Mouse (Mus musculus) liver, embryonic 12.5 days (tissue): ENCODE measurements around the gene Prpf6. TPM values are rescaled to one million over a fixed set of nuclear protein-coding genes. Genes with fewer than 3 reads are reported as not detected.

Experiments
- ATAC-seq: fragments of 200-750 bp; cut with Nextera tagmentation; 2 replicates; pipeline ENCODE4 v1.8.0; 2017; ENCODE audit warnings: moderate number of reproducible peaks, mild to moderate bottlenecking, moderate library complexity
- H3K27ac ChIP-seq: fragments of 300-500 bp; sonication (generic); 2 replicates; pipeline ENCODE4 v1.5.1; 2016; ENCODE audit warnings: mild to moderate bottlenecking
- H3K27me3 ChIP-seq: fragments of 300-500 bp; sonication (generic); replicated peaks from 2 replicates; pipeline ENCODE4 v1.6.1; 2016; ENCODE audit warnings: mild to moderate bottlenecking, moderate library complexity
- H3K36me3 ChIP-seq: fragments of 300-500 bp; sonication (generic); 2 replicates; pipeline ENCODE4 v1.6.1; 2016; ENCODE audit warnings: mild to moderate bottlenecking, moderate library complexity
- H3K4me1 ChIP-seq: fragments of 300-500 bp; sonication (generic); 2 replicates; pipeline ENCODE4 v1.6.1; 2016
- H3K4me2 ChIP-seq: fragments of 300-500 bp; sonication (generic); 2 replicates; pipeline ENCODE4 v1.6.1; 2016; ENCODE audit warnings: mild to moderate bottlenecking, moderate library complexity
- H3K4me3 ChIP-seq: fragments of 300-500 bp; sonication (generic); 2 replicates; pipeline ENCODE4 v1.5.1; 2016; ENCODE audit warnings: mild to moderate bottlenecking, moderate library complexity
- H3K9ac ChIP-seq: fragments of 300-500 bp; sonication (generic); 2 replicates; pipeline ENCODE4 v1.6.1; 2016; ENCODE audit warnings: mild to moderate bottlenecking, moderate library complexity
- H3K9me3 ChIP-seq: fragments of 300-500 bp; sonication (generic); replicated peaks from 2 replicates; pipeline ENCODE4 v1.6.1; 2016; ENCODE audit warnings: mild to moderate bottlenecking, moderate library complexity
- WGBS: fragments of 180-500 bp; shearing (Covaris S2); methylation state at CpG from one replicate; pipeline ENCODE4 v1.1.7; 2016; ENCODE audit not compliant: insufficient replicate concordance; 5-methylcytosine and 5-hydroxymethylcytosine counted together
- microRNA-seq: library from miRNA; unstranded; fragments of <30 nt; microRNA quantifications from one replicate; pipeline ENCODE4, GENCODE M21; 2017
- polyA plus RNA-seq: library from polyadenylated mRNA; unstranded; fragments of >200 nt; fragmentation: Nextera tagmentation; extraction: Ambion mirVana; gene quantifications from 2 replicates; pipeline ENCODE4 v1.2.1, GENCODE M21; 2016

Gene Prpf6
- polyA plus RNA-seq, 1 experiment from 2014 or later: 48.2 TPM

DNA sequence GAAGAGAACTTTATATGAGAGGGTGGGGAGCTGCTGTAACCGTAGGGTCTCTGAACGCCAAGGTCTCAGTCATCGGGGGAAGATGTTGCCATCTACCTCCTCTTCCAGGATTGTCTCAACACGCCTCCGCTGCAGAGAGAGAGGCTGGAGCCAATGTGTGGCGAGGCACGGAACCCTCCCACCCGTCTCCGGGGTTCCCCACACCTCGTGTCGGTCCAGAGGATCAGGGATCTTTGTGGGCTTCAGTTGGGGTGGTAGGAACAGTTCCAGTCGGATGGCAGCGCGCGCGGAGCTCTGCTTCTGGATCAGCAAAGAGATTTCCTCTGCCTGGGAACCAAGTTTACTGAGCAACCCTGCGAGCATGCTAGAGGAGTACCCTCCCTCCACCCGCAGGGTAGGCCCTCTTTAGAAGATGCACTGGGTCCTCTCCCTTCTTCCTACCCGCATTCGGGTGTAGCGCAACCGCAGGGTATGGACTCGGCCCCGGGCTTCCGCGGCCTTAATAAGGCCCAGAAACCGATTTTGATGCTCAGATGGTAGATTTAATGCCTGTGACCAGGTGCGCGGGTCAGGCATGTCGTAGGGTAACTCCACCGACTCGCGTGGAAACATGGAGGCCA is 105.2 kb downstream of the Prpf6 start:
- Histone ChIP-seq H3K4me3 (no peak overlapping the region), H3K4me2 (no peak overlapping the region), H3K4me1 (peaks cover 28% of the 10 kb centered on the region), H3K9me3 (no peaks in the 10 kb centered on the region), H3K36me3 (no peaks in the 10 kb centered on the region), H3K27ac (no peak overlapping the region), H3K27me3 (peaks cover 27% of the 10 kb centered on the region), H3K9ac (no peak overlapping the region)
- ATAC-seq: no peak
- 66% methylated on average over 33 of the region's 33 CpGs for WGBS

DNA sequence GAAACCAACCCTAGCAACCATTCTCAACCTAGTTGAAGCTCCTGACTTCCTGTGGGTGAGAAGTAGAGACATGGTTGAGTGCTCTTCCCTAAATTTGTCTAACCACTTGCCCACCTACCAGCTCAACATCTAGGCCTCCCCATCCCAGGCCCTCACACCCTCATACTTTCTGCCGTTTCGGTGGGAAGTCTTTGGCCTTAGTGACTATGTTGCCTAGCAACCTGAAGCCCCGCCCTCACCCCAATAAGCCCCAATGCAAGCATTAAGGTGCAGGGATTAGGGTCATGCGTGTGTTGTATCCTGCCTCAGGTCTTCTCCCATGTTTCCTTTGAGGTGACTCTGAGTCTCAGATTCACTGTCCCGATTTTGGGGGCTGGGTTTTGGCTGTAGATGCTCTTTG is 106.6 kb downstream of the Prpf6 start, which contains the start of gene Lkaaear1:
Gene Lkaaear1, minus strand, starts transcription at position 202 of the 400 bp plus-strand sequence.
- Histone ChIP-seq H3K27ac (no peak within 1 kb of the TSS), H3K4me2 (no peak within 1 kb of the TSS), H3K4me1 (peaks cover 15% of the 10 kb centered on the region), H3K36me3 (no peaks in the 10 kb centered on the region), H3K4me3 (no peak within 1 kb of the TSS), H3K27me3 (peaks cover 20% of the 10 kb centered on the region), H3K9me3 (no peaks in the 10 kb centered on the region), H3K9ac (no peak within 1 kb of the TSS)
- 46% methylated on average over 5 of the region's 5 CpGs for WGBS
- ATAC-seq: no peak

Small RNA genes lying within 50 kb of the gene (microRNA-seq; reads per million reads assigned to microRNA genes)
- not detected for gene Mir7006

Other genes with a start within 250 kb of the Prpf6 start
- gene Zgpat, start 226.9 kb upstream of the Prpf6 start, polyA plus RNA-seq: 22.6 and 23.9 TPM in 2 replicates
- 34.4 and 36.7 TPM in 2 replicates for gene Arfrp1, start 226.5 kb upstream of the Prpf6 start, polyA plus RNA-seq
- 10.3 and 12.1 TPM in 2 replicates for gene Lime1, start 211.8 kb upstream of the Prpf6 start, polyA plus RNA-seq
- 15.5 and 16.9 TPM in 2 replicates for gene Zbtb46, start 132.4 kb upstream of the Prpf6 start, polyA plus RNA-seq
- gene Abhd16b, start 98.7 kb upstream of the Prpf6 start, polyA plus RNA-seq: 0.12 TPM in 1 of 2 replicates, not detected in the other
- gene Tpd52l2, start 94.7 kb upstream of the Prpf6 start, polyA plus RNA-seq: 93.4 and 95.8 TPM in 2 replicates
- gene Dnajc5, start 71.4 kb upstream of the Prpf6 start, polyA plus RNA-seq: 43.6 and 45.0 TPM in 2 replicates
- 30.7 and 32.7 TPM in 2 replicates for gene Uckl1, start 7.0 kb upstream of the Prpf6 start, polyA plus RNA-seq
- gene Zfp512b, start 935 bp downstream of the Prpf6 start, polyA plus RNA-seq: 22.2 and 23.4 TPM in 2 replicates
- 2.8 and 3.0 TPM in 2 replicates for gene Samd10, start 7.3 kb downstream of the Prpf6 start, polyA plus RNA-seq
- gene Gm29797, start 65.2 kb downstream of the Prpf6 start, polyA plus RNA-seq: not detected in 2 replicates
- gene Sox18, start 79.8 kb downstream of the Prpf6 start, polyA plus RNA-seq: 9.4 and 10.4 TPM in 2 replicates
- gene Tcea2, start 88.4 kb downstream of the Prpf6 start, polyA plus RNA-seq: 4.6 and 4.7 TPM in 2 replicates
- gene Rgs19, start 102.1 kb downstream of the Prpf6 start, polyA plus RNA-seq: 24.0 and 26.9 TPM in 2 replicates
- not detected in 2 replicates for gene Lkaaear1, start 106.6 kb downstream of the Prpf6 start, polyA plus RNA-seq
- gene Oprl1, start 123.1 kb downstream of the Prpf6 start, polyA plus RNA-seq: 0.89 and 0.94 TPM in 2 replicates
- 0.07 TPM in 1 of 2 replicates, not detected in the other for gene Myt1, start 171.5 kb downstream of the Prpf6 start, polyA plus RNA-seq
- gene Pcmtd2, start 246.0 kb downstream of the Prpf6 start, polyA plus RNA-seq: 18.2 TPM in 2 replicates